Mouse (Mus musculus): ENCODE results near the gene Rnf13. TPM values are rescaled to one million over a fixed set of nuclear protein-coding genes. Genes with fewer than 3 reads are reported as not detected.

Gene Rnf13
- total and polyA plus RNA-seq, 3 experiments = 0.21 to 23.7 (median 19.6) TPM

DNA sequence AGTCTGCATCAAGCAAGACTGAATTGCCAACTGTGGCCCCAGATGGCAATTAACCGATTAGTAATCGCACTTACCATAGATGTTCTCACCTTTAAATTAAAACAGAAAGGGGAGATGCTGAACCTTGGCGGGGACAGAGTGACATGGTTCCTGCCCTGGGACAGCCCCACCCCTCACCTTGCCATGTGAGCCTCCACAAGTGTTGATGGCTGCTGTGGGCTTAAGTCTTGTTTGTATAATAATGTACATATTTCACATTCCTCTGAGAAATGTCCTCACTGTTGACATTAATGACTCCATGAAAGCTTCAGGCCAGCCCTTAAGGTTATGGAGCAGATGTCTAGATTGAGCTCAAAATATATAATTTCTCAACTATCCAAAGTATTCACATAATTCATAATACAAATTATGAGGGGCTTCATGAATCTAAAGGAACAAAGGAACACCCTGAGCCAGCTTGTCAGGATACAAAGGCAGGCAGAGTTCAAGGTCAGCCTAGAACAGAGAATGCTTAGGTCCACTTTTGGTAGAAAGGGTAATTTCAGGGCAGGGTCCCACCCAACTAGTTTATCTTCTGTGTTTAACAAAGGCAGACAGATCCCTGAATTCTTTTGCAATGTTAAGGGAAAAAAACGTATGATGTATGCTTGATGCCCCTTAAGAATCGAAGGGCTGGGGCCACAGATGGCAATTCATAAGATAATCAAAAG is 3.5 kb upstream of the Rnf13 start:
- Histone ChIP-seq H3K4me1 (ENCODE audit: insufficient read depth, low read depth, low read length) (peaks cover 14% of the 10 kb centered on the region), H3K9me3 (replicated peaks) (no peaks in the 10 kb centered on the region), H3K36me3 (replicated peaks) (no peaks in the 10 kb centered on the region), H3K27me3 (ENCODE audit: insufficient read depth, low read length) (peaks cover 3% of the 10 kb centered on the region; the same call in 1 of the 2 replicates), H3K4me3 (ENCODE audit: low read depth, low read length) (no peak overlapping the region)
- ATAC-seq (ENCODE audit: extremely low read depth, insufficient number of reproducible peaks, low FRiP score, poor library complexity, severe bottlenecking) (no peak), DNase-seq (ENCODE audit: low spot score) (no peak)
- TF ChIP-seq POLR2AphosphoS5 (IDR thresholded peaks at IDR 0.05; ENCODE audit: insufficient replicate concordance, low read depth, low read length) (no peak), GATA2 (IDR thresholded peaks at IDR 0.05; ENCODE audit: borderline replicate concordance, low read depth, low read length) (no peak), GATA1 (IDR thresholded peaks at IDR 0.05; ENCODE audit: borderline replicate concordance, low read length) (no peak), CTCF (IDR thresholded peaks at IDR 0.05; ENCODE audit: low read depth, low read length) (no peak), TAL1 (conservative IDR thresholded peaks at IDR 0.05; ENCODE audit: low read depth, low read length) (no peak)

DNA sequence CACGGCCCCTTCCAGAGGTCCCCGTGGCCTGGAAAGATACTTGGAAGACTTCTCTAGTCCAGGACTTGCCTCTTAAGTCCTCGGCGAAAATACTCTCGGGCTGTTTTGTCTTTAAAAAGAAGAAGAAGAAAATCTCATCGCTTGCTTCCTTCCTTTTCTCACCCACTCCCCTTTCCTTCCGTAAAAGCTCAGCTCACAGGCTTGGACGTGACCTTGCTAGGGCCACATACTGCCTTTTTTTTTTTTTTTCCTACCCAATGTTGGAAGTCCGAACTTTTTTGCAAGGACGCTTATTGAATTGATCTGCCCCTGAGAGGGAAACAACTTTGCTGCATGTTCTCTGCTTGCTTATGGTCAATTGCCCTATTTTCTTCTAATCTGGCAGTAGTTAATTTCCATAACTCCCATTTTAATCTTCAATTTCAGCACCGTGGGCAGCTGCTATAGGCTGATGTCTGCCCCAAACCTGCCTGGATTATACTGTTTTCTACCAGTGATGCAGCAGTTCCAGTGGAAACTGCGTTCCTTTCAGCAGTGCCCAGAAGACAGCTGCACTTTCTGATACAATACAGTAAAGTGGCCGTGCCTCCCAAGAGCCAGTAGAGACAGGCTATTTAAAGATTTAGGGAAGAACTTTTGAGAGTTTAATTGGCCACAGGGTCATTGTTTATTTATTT is 695 bp downstream of the Rnf13 start:
- TF ChIP-seq GATA1 (IDR thresholded peaks at IDR 0.05; ENCODE audit: borderline replicate concordance, low read length) = no peak
- TF ChIP-seq TAL1 (conservative IDR thresholded peaks at IDR 0.05; ENCODE audit: low read depth, low read length) = no peak
- TF ChIP-seq CTCF (IDR thresholded peaks at IDR 0.05; ENCODE audit: low read depth, low read length) = no peak
- TF ChIP-seq GATA2 (IDR thresholded peaks at IDR 0.05; ENCODE audit: borderline replicate concordance, low read depth, low read length) = no peak
- Histone ChIP-seq H3K9me3 (replicated peaks) (no peaks in the 10 kb centered on the region), H3K4me1 (ENCODE audit: insufficient read depth, low read depth, low read length) (peaks cover 14% of the 10 kb centered on the region), H3K27me3 (ENCODE audit: insufficient read depth, low read length) (no peaks in the 10 kb centered on the region), H3K36me3 (replicated peaks) (no peaks in the 10 kb centered on the region), H3K4me3 (ENCODE audit: low read depth, low read length) (peak overlapping the region; percentile 90)
- DNase-seq (ENCODE audit: low spot score) (peak; percentile 4), ATAC-seq (ENCODE audit: extremely low read depth, insufficient number of reproducible peaks, low FRiP score, poor library complexity, severe bottlenecking) (no peak)

DNA sequence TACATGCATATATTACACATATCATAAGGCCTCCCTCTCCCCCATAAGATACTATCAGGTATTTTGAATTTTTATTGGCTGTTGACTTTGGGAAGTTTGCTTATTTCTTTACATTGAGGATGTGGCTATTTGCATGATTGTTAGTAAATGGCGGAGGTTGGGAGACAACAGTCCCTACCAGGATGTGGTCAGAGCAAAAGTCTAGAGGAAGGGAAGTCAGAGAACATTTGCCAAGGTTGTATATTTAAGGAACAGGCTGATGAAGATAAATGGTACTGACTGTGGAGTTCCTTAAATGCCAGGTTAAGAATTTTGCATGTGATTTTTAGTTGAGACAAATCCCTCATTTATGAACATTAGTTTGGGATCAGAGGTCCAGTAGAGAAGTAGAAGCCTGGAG is 4.0 kb downstream of the Rnf13 start:
- DNase-seq (ENCODE audit: low spot score) (no peak), ATAC-seq (ENCODE audit: extremely low read depth, insufficient number of reproducible peaks, low FRiP score, poor library complexity, severe bottlenecking) (no peak)
- no peaks in the 10 kb centered on the region for H3K27me3 ChIP-seq (ENCODE audit: insufficient read depth, low read length)
- no peaks in the 10 kb centered on the region for H3K36me3 ChIP-seq (replicated peaks)
- peaks cover 14% of the 10 kb centered on the region for H3K4me1 ChIP-seq (ENCODE audit: insufficient read depth, low read depth, low read length)
- TF ChIP-seq GATA1 (IDR thresholded peaks at IDR 0.05; ENCODE audit: borderline replicate concordance, low read length) = no peak
- no peak for TF ChIP-seq POLR2AphosphoS5 (IDR thresholded peaks at IDR 0.05; ENCODE audit: insufficient replicate concordance, low read depth, low read length)
- TF ChIP-seq TAL1 (conservative IDR thresholded peaks at IDR 0.05; ENCODE audit: low read depth, low read length) = no peak
- no peak for TF ChIP-seq GATA2 (IDR thresholded peaks at IDR 0.05; ENCODE audit: borderline replicate concordance, low read depth, low read length)
- TF ChIP-seq CTCF (IDR thresholded peaks at IDR 0.05; ENCODE audit: low read depth, low read length) = no peak
- no peak overlapping the region for H3K4me3 ChIP-seq (ENCODE audit: low read depth, low read length)
- no peaks in the 10 kb centered on the region for H3K9me3 ChIP-seq (replicated peaks)

DNA sequence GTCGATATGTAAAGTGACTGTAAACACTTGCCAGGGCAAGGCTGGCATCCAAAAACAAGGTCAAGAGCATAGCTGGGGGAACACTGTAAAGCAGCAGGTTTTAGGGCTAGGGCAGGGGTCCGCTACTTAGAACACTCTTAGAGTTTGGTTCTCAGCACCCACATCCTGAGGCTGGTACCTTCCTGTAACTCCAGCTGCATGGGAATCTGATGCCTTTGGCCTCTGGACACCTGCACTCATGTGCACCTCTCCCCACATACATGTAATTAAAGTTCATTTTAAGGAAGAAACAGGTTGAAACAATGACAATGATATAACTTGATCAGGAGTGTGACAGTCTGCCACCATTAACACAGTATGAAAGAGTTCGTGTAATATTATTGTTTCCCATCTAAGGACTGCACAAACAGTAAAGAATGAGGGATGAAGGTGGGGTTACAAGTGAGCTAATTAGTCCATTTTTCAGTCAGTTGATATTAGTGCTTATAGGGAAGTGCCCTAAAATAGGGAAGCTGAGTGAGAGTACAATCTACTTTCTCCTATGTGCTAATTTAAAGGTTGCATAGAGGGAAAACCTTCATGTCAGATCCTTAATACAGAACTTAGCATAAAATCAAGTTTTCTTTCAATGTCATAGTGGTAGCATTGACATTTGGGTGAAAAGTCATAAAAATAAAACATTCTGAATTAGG is 12.9 kb downstream of the Rnf13 start:
- no peaks in the 10 kb centered on the region for H3K36me3 ChIP-seq (replicated peaks)
- DNase-seq (ENCODE audit: low spot score) (no peak), ATAC-seq (ENCODE audit: extremely low read depth, insufficient number of reproducible peaks, low FRiP score, poor library complexity, severe bottlenecking) (no peak)
- H3K4me1 ChIP-seq (ENCODE audit: insufficient read depth, low read depth, low read length) = no peaks in the 10 kb centered on the region
- H3K4me3 ChIP-seq (ENCODE audit: low read depth, low read length) = no peak overlapping the region
- no peak for TF ChIP-seq CTCF (IDR thresholded peaks at IDR 0.05; ENCODE audit: low read depth, low read length)
- no peak for TF ChIP-seq POLR2AphosphoS5 (IDR thresholded peaks at IDR 0.05; ENCODE audit: insufficient replicate concordance, low read depth, low read length)
- no peak for TF ChIP-seq GATA1 (IDR thresholded peaks at IDR 0.05; ENCODE audit: borderline replicate concordance, low read length)
- no peak for TF ChIP-seq TAL1 (conservative IDR thresholded peaks at IDR 0.05; ENCODE audit: low read depth, low read length)
- TF ChIP-seq GATA2 (IDR thresholded peaks at IDR 0.05; ENCODE audit: borderline replicate concordance, low read depth, low read length) = no peak
- H3K9me3 ChIP-seq (replicated peaks) = no peaks in the 10 kb centered on the region
- H3K27me3 ChIP-seq (ENCODE audit: insufficient read depth, low read length) = no peaks in the 10 kb centered on the region

DNA sequence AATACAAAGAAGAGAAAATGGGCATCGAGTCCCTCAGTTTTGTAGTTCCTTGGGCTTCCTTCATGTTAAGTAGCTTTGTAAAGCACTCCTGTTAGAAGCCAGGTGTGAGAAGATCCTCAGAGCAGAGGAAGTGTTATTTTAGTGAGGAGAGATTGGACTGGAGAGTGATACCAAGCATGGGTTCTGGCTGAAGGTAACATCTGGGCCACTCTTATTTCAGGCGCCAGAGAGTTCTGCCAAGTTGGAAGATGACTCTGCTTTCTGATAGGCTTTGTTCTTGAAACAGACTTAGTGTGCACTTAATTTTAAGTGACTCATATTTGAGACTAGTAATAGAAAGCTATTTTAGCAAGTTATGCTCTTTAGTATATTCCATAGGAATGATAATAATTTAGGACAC is 41.1 kb downstream of the Rnf13 start:
- DNase-seq (ENCODE audit: low spot score) = no peak

DNA sequence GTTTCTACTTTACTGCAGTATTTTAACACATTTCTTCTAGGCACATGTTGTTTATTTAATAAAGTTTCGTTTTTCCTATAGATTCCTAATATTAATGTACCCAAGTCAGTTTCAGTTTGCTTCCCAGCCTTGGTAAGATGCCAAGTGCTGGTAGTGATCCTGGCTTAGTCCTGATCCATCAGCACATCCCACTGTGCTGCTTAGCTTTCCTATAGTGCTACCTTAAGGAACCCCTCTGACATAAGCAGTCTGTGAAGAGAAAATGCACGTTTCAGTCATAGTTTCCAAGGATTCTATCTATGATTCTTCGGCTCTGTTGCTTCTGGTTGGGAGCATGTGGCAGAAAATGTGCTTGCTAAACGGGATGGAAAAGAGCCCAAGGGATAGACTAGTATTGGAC is 52.6 kb downstream of the Rnf13 start:
- Histone ChIP-seq H3K27me3 (ENCODE audit: insufficient read depth, low read length) (no peaks in the 10 kb centered on the region), H3K36me3 (replicated peaks) (no peaks in the 10 kb centered on the region), H3K9me3 (replicated peaks) (no peaks in the 10 kb centered on the region), H3K4me1 (ENCODE audit: insufficient read depth, low read depth, low read length) (no peaks in the 10 kb centered on the region), H3K4me3 (ENCODE audit: low read depth, low read length) (no peak overlapping the region)
- ATAC-seq (ENCODE audit: extremely low read depth, insufficient number of reproducible peaks, low FRiP score, poor library complexity, severe bottlenecking) (no peak), DNase-seq (ENCODE audit: low spot score) (no peak)
- TF ChIP-seq GATA1 (IDR thresholded peaks at IDR 0.05; ENCODE audit: borderline replicate concordance, low read length) (no peak), POLR2AphosphoS5 (IDR thresholded peaks at IDR 0.05; ENCODE audit: insufficient replicate concordance, low read depth, low read length) (no peak), TAL1 (conservative IDR thresholded peaks at IDR 0.05; ENCODE audit: low read depth, low read length) (no peak), GATA2 (IDR thresholded peaks at IDR 0.05; ENCODE audit: borderline replicate concordance, low read depth, low read length) (no peak), CTCF (IDR thresholded peaks at IDR 0.05; ENCODE audit: low read depth, low read length) (no peak)

More for the DNA sequence above, 41.1 kb downstream of the Rnf13 start:
- H3K4me1 ChIP-seq (ENCODE audit: insufficient read depth, low read depth, low read length) = no peaks in the 10 kb centered on the region
- no peak for TF ChIP-seq POLR2AphosphoS5 (IDR thresholded peaks at IDR 0.05; ENCODE audit: insufficient replicate concordance, low read depth, low read length)
- TF ChIP-seq GATA2 (IDR thresholded peaks at IDR 0.05; ENCODE audit: borderline replicate concordance, low read depth, low read length) = no peak
- TF ChIP-seq GATA1 (IDR thresholded peaks at IDR 0.05; ENCODE audit: borderline replicate concordance, low read length) = no peak
- TF ChIP-seq CTCF (IDR thresholded peaks at IDR 0.05; ENCODE audit: low read depth, low read length) = no peak
- H3K27me3 ChIP-seq (ENCODE audit: insufficient read depth, low read length) = no peaks in the 10 kb centered on the region
- no peaks in the 10 kb centered on the region for H3K36me3 ChIP-seq (replicated peaks)
- no peak overlapping the region for H3K4me3 ChIP-seq (ENCODE audit: low read depth, low read length)
- ATAC-seq (ENCODE audit: extremely low read depth, insufficient number of reproducible peaks, low FRiP score, poor library complexity, severe bottlenecking) = no peak
- H3K9me3 ChIP-seq (replicated peaks) = no peaks in the 10 kb centered on the region
